Mouse (Mus musculus) CH12.LX (cell line): ENCODE results near the gene Gm44596. TPM values are rescaled to one million over a fixed set of nuclear protein-coding genes. Genes with fewer than 3 reads are reported as not detected.

ENCODE experiments used
- DNase-seq: peaks from one replicate; pipeline ENCODE4 v3.0.0-alpha.2; 2013; ENCODE audit errors: extremely low read depth
- H3K27ac ChIP-seq: 2 replicates; pipeline ENCODE4 v1.5.1; 2012; ENCODE audit warnings: low read depth, mild to moderate bottlenecking, control low read depth, moderate library complexity; ENCODE audit not compliant: insufficient read depth
- H3K27me3 ChIP-seq: replicated peaks from 2 replicates; pipeline ENCODE3; 2012; ENCODE audit warnings: inconsistent platforms
- H3K36me3 ChIP-seq, 2 experiments: replicated peaks in 1 of 2; 2 replicates each; pipeline versions ENCODE3 to v1.6.1; 2012; ENCODE audit warnings: inconsistent platforms in 1 of 2, low read length in 1 of 2, mild to moderate bottlenecking in 1 of 2, mixed read lengths in 1 of 2, moderate library complexity in 1 of 2; ENCODE audit not compliant: control insufficient read depth in 1 of 2, insufficient read depth in 1 of 2
- H3K4me1 ChIP-seq, 2 experiments: 2 replicates each; pipeline ENCODE4 v1.6.1; 2012; ENCODE audit warnings: inconsistent platforms in 1 of 2, moderate library complexity in 1 of 2; ENCODE audit not compliant: insufficient read depth in 2 of 2, control insufficient read depth in 1 of 2
- H3K4me2 ChIP-seq: 2 replicates; pipeline ENCODE4 v1.6.1; 2012; ENCODE audit warnings: low read depth, mild to moderate bottlenecking, control low read depth; ENCODE audit not compliant: poor library complexity, insufficient read depth, severe bottlenecking
- H3K4me3 ChIP-seq, 3 experiments: fragments of 150-350 bp in 1 of 3; sonication (generic) in 1 of 3; replicated peaks in 1 of 3; 2 replicates each; pipeline versions ENCODE3 to v1.5.1; 2011 to 2012; ENCODE audit warnings: low read depth in 2 of 3, low read length in 2 of 3, mild to moderate bottlenecking in 2 of 3, moderate library complexity in 2 of 3, control low read depth in 1 of 3, improper control_type of control experiment in 1 of 3, inconsistent platforms in 1 of 3, mixed read lengths in 1 of 3; ENCODE audit not compliant: poor library complexity in 1 of 3
- H3K79me2 ChIP-seq: replicated peaks from 2 replicates; pipeline ENCODE4 v1.6.1; 2012; ENCODE audit warnings: mild to moderate bottlenecking, moderate library complexity; ENCODE audit not compliant: control insufficient read depth, poor library complexity, insufficient read depth, severe bottlenecking; ENCODE audit errors: extremely low read depth
- H3K9ac ChIP-seq: 2 replicates; pipeline ENCODE4 v1.6.1; 2012; ENCODE audit warnings: low read depth, mild to moderate bottlenecking, control low read depth, moderate library complexity; ENCODE audit not compliant: insufficient read depth
- H3K9me3 ChIP-seq: replicated peaks from 2 replicates; pipeline ENCODE3; 2012; ENCODE audit warnings: low read length, inconsistent platforms, mixed read lengths
- BHLHE40 ChIP-seq: IDR thresholded peaks from 2 replicates; pipeline ENCODE4 v1.6.1; 2011; ENCODE audit warnings: mild to moderate bottlenecking, low read depth, low read length, improper control_type of control experiment
- CHD2 ChIP-seq: IDR thresholded peaks from 2 replicates; pipeline ENCODE4 v1.6.1; 2011; ENCODE audit warnings: low read length, improper control_type of control experiment
- CTCF ChIP-seq, 2 experiments: IDR thresholded peaks in 1 of 2; conservative IDR thresholded peaks in 1 of 2; 2 replicates each; pipeline ENCODE4 v1.5.1; 2011 to 2012; ENCODE audit warnings: low read depth in 2 of 2, low read length in 2 of 2, improper control_type of control experiment in 1 of 2, inconsistent platforms in 1 of 2, mild to moderate bottlenecking in 1 of 2, moderate library complexity in 1 of 2
- ELF1 ChIP-seq: IDR thresholded peaks from 2 replicates; pipeline ENCODE4 v1.6.1; 2014; ENCODE audit warnings: low read depth, mild to moderate bottlenecking, inconsistent platforms, low read length, improper control_type of control experiment
- EP300 ChIP-seq: IDR thresholded peaks from 2 replicates; pipeline ENCODE4 v1.6.1; 2011; ENCODE audit warnings: low read length, improper control_type of control experiment
- ETS1 ChIP-seq: conservative IDR thresholded peaks from 2 replicates; pipeline ENCODE4 v1.6.1; 2012; ENCODE audit warnings: low read depth, mild to moderate bottlenecking, inconsistent platforms, low read length, improper control_type of control experiment, moderate library complexity
- GABPA ChIP-seq: IDR thresholded peaks from 2 replicates; pipeline ENCODE4 v1.6.1; 2012; ENCODE audit warnings: low read depth, low read length, improper control_type of control experiment, inconsistent platforms; ENCODE audit not compliant: insufficient replicate concordance
- HCFC1 ChIP-seq: IDR thresholded peaks from 2 replicates; pipeline ENCODE4 v1.6.1; 2012; ENCODE audit warnings: low read depth, mild to moderate bottlenecking, inconsistent platforms, low read length, improper control_type of control experiment
- IRF4 ChIP-seq: IDR thresholded peaks from 2 replicates; pipeline ENCODE4 v1.6.1; 2014; ENCODE audit warnings: low read depth, mild to moderate bottlenecking, inconsistent platforms, low read length, improper control_type of control experiment
- JUN ChIP-seq: IDR thresholded peaks from 2 replicates; pipeline ENCODE4 v1.6.1; 2011; ENCODE audit warnings: low read depth, mild to moderate bottlenecking, low read length, improper control_type of control experiment, moderate library complexity; ENCODE audit not compliant: insufficient read depth
- JUND ChIP-seq: conservative IDR thresholded peaks from 2 replicates; pipeline ENCODE4 v1.6.1; 2011; ENCODE audit warnings: low read depth, low read length, improper control_type of control experiment
- KAT2A ChIP-seq: IDR thresholded peaks from 2 replicates; pipeline ENCODE4 v1.6.1; 2012; ENCODE audit warnings: low read length, improper control_type of control experiment, inconsistent platforms; ENCODE audit not compliant: insufficient replicate concordance
- MAFK ChIP-seq: IDR thresholded peaks from 2 replicates; pipeline ENCODE4 v1.6.1; 2011; ENCODE audit warnings: low read length, improper control_type of control experiment; ENCODE audit not compliant: insufficient replicate concordance
- MAX ChIP-seq: IDR thresholded peaks from 2 replicates; pipeline ENCODE4 v1.6.1; 2011; ENCODE audit warnings: low read length, improper control_type of control experiment
- MXI1 ChIP-seq: IDR thresholded peaks from 2 replicates; pipeline ENCODE4 v1.6.1; 2011; ENCODE audit warnings: mild to moderate bottlenecking, low read depth, low read length, improper control_type of control experiment
- MYC ChIP-seq: IDR thresholded peaks from 2 replicates; pipeline ENCODE4 v1.6.1; 2011; ENCODE audit warnings: low read depth, mild to moderate bottlenecking, improper control_type of control experiment, low read length
- NELFE ChIP-seq: IDR thresholded peaks from 2 replicates; pipeline ENCODE4 v1.6.1; 2011; ENCODE audit warnings: low read depth, low read length, improper control_type of control experiment
- NRF1 ChIP-seq: IDR thresholded peaks from 2 replicates; pipeline ENCODE4 v1.6.1; 2014; ENCODE audit warnings: low read depth, mild to moderate bottlenecking, inconsistent platforms, low read length, improper control_type of control experiment, moderate library complexity
- POLR2A ChIP-seq: IDR thresholded peaks from 2 replicates; pipeline ENCODE4 v1.6.1; 2011; ENCODE audit warnings: low read depth, mild to moderate bottlenecking, improper control_type of control experiment, low read length
- POLR2AphosphoS2 ChIP-seq: IDR thresholded peaks from 2 replicates; pipeline ENCODE4 v1.6.1; 2011; ENCODE audit warnings: low read depth, low read length, improper control_type of control experiment
- RAD21 ChIP-seq: IDR thresholded peaks from 2 replicates; pipeline ENCODE4 v1.6.1; 2011; ENCODE audit warnings: low read depth, mild to moderate bottlenecking, low read length, improper control_type of control experiment, moderate library complexity
- RCOR1 ChIP-seq: conservative IDR thresholded peaks from 2 replicates; pipeline ENCODE4 v1.6.1; 2012; ENCODE audit warnings: low read depth, mild to moderate bottlenecking, inconsistent platforms, low read length, improper control_type of control experiment
- SIN3A ChIP-seq: IDR thresholded peaks from 2 replicates; pipeline ENCODE4 v1.6.1; 2012; ENCODE audit warnings: low read length, improper control_type of control experiment, inconsistent platforms
- TBP ChIP-seq: conservative IDR thresholded peaks from 2 replicates; pipeline ENCODE4 v1.6.1; 2011; ENCODE audit warnings: low read depth, low read length, improper control_type of control experiment
- TCF12 ChIP-seq: IDR thresholded peaks from 2 replicates; pipeline ENCODE4 v1.6.1; 2014; ENCODE audit warnings: low read depth, mild to moderate bottlenecking, inconsistent platforms, low read length, improper control_type of control experiment
- USF1 ChIP-seq: IDR thresholded peaks from 2 replicates; pipeline ENCODE4 v1.6.1; 2014; ENCODE audit warnings: low read depth, mild to moderate bottlenecking, inconsistent platforms, low read length, improper control_type of control experiment
- ZKSCAN1 ChIP-seq: IDR thresholded peaks from 2 replicates; pipeline ENCODE4 v1.6.1; 2012; ENCODE audit warnings: low read depth, inconsistent platforms, low read length, improper control_type of control experiment, borderline replicate concordance
- dilution Hi-C: fragments of 300-500 bp; cut with MboI; formaldehyde crosslinking; loops from 2 replicates; pipeline ENCODE4 v1.14.3; 2020; ENCODE audit warnings: low sequenced_read_pairs; ENCODE audit not compliant: extremely low pct_unique_long_range_greater_than_20kb, extremely low pct_ligation_motif_present
- in situ Hi-C: fragments of 300-500 bp; cut with MboI; formaldehyde crosslinking; loops from 3 replicates; pipeline ENCODE4 v1.14.3; 2019; ENCODE audit warnings: low sequenced_read_pairs, low pct_ligation_motif_present, low pct_unique_long_range_greater_than_20kb, mixed read lengths
- polyA plus RNA-seq: library from polyadenylated mRNA; unstranded; fragments of >175 nt; gene quantifications from 2 replicates; pipeline ENCODE4 v1.2.1, GENCODE M21; 2012; ENCODE audit warnings: low read depth; ENCODE audit not compliant: insufficient read length
- total RNA-seq, 2 experiments: library from RNA; depleted of rRNA; stranded (reverse); fragments of 300-350 nt in 1 of 2; fragments of >200 nt in 1 of 2; gene quantifications; 2 replicates each; pipeline ENCODE4 v1.2.3; 2012 to 2014

Gene Gm44596
- total and polyA plus RNA-seq, 3 experiments, result not detected

DNA sequence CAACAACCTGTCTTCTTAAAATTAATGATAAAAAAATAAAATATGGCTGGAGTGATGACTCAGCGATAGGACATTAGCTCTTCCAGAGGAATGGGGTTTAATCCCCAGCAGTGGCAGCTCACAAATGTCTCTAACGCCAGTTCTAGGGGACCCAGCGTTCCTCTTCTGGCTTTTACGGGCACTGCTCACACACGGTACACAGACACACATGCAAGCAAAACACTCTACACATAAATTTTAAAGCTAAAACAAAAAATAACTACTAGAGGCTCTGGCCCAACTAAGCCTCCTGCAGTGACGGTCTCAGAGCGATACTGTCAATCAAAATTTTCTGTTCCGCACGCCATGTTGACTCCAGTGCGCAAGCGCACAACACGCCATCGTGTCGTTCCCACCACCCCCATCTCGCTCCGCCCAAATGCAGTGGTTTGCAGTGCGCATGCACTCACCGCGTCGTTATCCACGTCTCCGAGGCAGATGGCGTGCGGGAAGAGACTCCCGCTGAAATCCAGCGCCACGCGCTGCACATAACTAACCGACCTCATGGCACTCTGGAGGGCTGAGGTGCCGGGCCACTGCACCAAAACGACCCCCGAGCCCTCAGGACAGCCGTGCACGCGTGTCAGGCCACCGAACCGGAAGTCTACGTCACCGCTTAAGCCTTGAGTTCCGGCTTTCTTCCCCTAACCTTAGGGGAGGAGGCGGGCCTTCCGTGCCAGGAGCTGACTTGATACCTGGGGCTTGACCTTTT is 49.1 kb downstream of the Gm44596 start, which contains the start of gene Itfg2:
Gene Itfg2 (minus strand): TSS at position 663 of the 751 bp plus-strand sequence.
- dilution Hi-C loops, result no loop called here
- peak; percentile 96 for DNase-seq
- in situ Hi-C loops, result no loop called here
- Histone ChIP-seq H3K27ac (peak within 1 kb of the TSS; percentile 80), H3K4me3 (peak within 1 kb of the TSS; percentile 62 to 91 (median 72)), H3K36me3 (peaks cover 4 to 44% of the 10 kb centered on the region in 2 experiments), H3K9me3 (no peaks in the 10 kb centered on the region), H3K79me2 (peaks cover 21% of the 10 kb centered on the region), H3K4me2 (peak within 1 kb of the TSS; percentile 100), H3K27me3 (no peaks in the 10 kb centered on the region), H3K9ac (peak within 1 kb of the TSS; percentile 94), H3K4me1 (peaks cover 0 to 16% of the 10 kb centered on the region in 2 experiments; a peak in 2 of 4 replicates)
- TF ChIP-seq ETS1 (0 out of 2 replicates have a peak, but pooled peaks have one; percentile 5), POLR2A (peak; percentile 88), KAT2A (peak; percentile 43; the same call in 1 of the 2 replicates), MYC (peak; percentile 97), SIN3A (peak; percentile 49; the same call in 1 of the 2 replicates), USF1 (no peak), JUND (0 out of 2 replicates have a peak, but pooled peaks have one; percentile 28), RAD21 (no peak), POLR2AphosphoS2 (peak; percentile 93), EP300 (no peak), ZKSCAN1 (no peak), MXI1 (no peak; the same call in 1 of the 2 replicates), CTCF (conservative IDR thresholded peaks at IDR 0.05 in 1 of 2, IDR thresholded peaks at IDR 0.05 in 1 of 2; ENCODE audit: low read depth in 2 of 2, low read length in 2 of 2) (no peak), GABPA (no peak; the same call in 1 of the 2 replicates), JUN (peak; percentile 24; the same call in 1 of the 2 replicates), NRF1 (peak; percentile 94), TCF12 (peak; percentile 82), NELFE (peak; percentile 81), ELF1 (peak; percentile 89), MAFK (peak; percentile 76), CHD2 (peak; percentile 49; the same call in 1 of the 2 replicates), HCFC1 (peak; percentile 79), TBP (peak; percentile 77), IRF4 (peak; percentile 11; the same call in 1 of the 2 replicates), RCOR1 (no peak), BHLHE40 (peak; percentile 78), MAX (peak; percentile 92)
- TF ChIP-seq, all 38 proteins: peak for 19
